Mouse (Mus musculus) cerebellum, adult 11-12 months (tissue): Measurements from ENCODE around the gene Ace.

Experiments
- DNase-seq: peaks from one replicate; pipeline ENCODE4 v3.0.0; 2022

Gene Ace

GRCm38 (mm10) chr11:106000062-106000461, 32.3 kb downstream of the Ace start:
- no peak for DNase-seq

DNA sequence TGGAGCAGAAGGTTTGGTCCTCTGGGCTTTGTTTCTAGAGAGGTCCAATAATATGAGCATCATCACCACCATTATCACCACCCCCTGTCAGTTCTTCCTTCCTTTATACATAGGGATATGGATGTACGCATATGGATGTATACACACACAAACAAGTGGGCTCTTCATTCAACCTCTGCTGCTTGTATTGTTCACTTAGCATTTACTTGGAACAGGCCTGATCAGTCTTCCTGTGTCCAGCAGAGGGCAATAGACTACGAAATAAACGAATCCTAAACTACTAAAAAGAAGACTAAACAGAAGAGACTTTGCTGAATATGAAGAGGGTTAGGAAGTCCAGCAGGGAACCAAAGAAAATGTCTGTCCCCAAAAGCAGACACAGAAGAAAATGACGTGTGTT, 34.0 kb downstream of the Ace start:
- DNase-seq, result no peak

- no peak for DNase-seq
These were observed 36.8 kb downstream of the Ace start for GRCm38 (mm10) chr11:106004576-106004975.

- DNase-seq, result no peak
These were observed 38.2 kb downstream of the Ace start for GRCm38 (mm10) chr11:106005970-106006369.

DNA sequence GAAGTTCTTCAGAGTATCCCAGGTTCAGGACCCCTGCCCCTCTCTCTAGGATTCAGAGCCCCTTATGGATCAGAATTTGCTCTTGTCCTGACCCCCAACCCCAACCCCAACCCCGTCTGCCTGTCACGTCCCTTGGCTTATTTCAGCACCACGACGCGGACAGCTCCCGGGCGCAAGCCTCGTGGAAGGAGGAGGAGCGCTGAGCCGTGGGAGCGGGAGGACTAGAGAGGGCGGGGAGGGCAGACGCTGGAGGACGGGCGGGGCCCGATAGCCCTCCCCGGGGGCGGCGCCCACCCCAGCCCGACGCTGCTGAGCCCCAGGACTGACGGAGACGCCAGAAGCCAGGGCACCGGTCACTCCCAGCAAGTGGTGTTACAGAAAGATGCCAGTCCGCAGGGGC, 40.1 kb downstream of the Ace start, which contains the start of gene Kcnh6:
Kcnh6 (plus strand) TSS at position 304 of the 400 bp plus-strand sequence.
- DNase-seq, result no peak

DNA sequence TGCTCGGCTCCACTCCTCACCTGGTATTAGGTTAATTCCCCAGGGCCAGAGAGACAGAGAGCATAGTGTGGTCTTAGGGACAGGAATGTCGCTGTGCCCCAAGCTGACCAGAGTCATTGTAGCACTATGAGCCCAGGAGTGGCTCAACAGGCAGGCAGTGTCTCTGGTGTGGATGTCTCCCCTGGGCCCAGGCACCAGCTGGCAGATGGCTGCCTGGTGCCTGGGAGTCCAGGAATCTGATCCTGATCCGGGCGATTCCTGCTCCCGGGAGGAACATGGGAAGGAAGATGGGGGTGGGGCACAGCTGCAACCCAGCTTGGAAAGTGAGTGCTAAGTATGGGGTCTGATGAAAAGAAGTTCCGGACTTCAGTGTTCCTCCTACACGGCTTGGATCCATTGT, 45.0 kb downstream of the Ace start:
- no peak for DNase-seq

GRCm38 (mm10) chr11:106013556-106014225, 45.9 kb downstream of the Ace start:
- no peak for DNase-seq

- DNase-seq, result no peak
These were observed 48.7 kb downstream of the Ace start for GRCm38 (mm10) chr11:106016440-106016839.

- no peak for DNase-seq
These were observed 52.5 kb downstream of the Ace start for GRCm38 (mm10) chr11:106020051-106020763.

DNA sequence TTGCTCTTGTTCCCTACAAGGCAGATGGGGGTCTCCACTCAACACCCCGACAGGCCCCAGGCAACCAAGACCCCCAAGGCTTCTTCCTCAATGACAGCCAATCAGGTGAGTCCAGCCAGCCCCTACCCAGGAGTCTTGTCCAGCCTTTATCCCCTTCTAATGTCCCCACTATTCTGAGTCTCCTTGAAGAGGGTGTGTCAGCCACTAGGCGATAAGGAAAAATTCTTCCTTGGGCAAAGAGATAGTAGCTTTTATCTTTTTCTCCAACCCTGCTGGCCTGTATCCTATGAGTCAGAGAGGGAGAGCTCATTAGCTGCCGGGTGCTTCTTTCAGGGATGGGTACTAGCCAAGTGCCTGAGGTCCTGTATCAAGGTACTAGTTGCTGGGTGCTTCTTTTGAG, 58.0 kb downstream of the Ace start:
- DNase-seq, result no peak

- DNase-seq, result peak; percentile 54
These were observed 58.9 kb downstream of the Ace start for GRCm38 (mm10) chr11:106026465-106027151.

DNA sequence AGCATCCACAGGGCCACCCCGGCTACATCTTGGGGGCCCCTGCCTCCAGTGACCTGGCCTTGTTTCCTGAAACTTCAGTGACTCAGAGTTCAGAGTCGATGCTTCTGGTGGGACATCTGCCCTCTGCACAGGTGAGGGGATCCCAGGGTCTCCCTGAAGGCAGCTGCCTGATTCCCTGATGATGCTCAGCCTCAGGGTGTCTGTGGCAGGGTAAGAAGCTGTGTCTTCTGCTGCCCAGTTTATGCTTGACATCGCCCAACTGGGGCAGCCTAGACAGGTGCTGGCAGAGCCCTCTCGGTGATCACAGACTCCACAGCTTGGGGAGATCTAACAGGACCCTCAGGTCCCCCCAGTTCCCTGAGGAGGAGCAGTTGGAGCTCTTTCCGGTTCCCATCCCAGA, 59.9 kb downstream of the Ace start:
- DNase-seq, result no peak

DNA sequence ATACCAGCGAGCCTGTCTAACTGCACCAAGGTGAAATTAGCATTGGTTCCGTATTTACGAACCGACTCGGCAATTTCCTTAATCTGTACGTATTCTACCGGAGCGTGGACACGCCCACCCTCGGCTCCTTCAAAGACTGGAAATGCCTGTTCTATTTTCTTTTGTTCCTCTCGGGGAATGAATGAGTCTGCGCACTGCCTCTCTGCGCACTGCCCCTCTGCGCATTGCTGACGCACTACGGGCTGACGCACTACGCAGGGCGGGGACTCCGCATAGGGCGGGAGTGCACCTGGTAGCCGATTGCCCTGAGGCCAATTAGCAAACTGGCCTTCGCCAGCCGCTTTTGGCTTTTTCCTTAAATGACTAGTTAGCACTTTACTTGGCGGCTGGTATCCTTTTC, 64.3 kb downstream of the Ace start:
- peak; percentile 36 for DNase-seq

- DNase-seq, result peak; percentile 54
These were observed 65.8 kb downstream of the Ace start for GRCm38 (mm10) chr11:106033491-106033919.

GRCm38 (mm10) chr11:106034986-106035385, 67.2 kb downstream of the Ace start:
- no peak for DNase-seq

DNA sequence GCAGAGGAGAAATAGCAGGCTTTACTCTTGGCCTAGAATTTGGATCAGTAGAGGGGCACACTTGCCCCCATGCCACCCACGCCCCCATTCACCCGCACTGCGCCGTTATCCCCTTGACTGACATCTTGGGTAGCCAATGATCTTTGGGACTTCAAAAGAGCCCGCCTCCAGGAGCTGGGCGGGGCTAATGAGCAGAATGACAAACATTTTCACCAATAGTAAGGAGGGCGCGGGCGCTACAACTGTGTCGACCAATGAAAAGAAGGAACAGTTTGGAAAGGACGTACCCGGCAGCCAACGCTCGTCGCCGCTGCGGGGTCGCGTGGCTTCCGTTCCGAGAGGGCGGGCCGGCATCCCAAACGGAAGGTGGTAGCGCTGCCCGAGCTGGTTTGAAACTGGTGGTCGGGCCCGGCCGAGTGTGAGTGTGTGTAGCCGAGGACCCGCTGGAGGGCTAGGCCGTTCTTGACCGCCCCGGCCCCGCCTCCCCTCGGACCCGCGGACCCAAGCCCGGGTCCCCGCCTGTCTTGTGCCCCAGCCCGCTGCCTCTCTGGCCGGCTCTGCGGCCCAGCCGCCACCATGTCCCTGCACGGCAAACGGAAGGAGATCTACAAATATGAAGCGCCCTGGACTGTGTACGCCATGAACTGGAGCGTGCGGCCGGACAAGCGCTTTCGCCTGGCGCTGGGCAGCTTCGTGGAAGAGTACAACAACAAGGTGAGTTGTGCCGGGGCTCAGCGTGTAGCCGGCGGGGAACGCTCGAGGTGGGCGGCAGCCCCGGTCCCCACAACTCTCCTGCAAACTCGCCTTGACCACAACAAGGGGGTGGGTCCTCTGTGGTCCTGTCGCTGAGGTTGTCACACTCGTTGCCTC, 69.0 kb downstream of the Ace start, which contains the start of gene Dcaf7:
Dcaf7 (plus strand) TSS at position 325 of the 870 bp plus-strand sequence.
- DNase-seq, result peak; percentile 97

- DNase-seq, result peak; percentile 79
These were observed 69.6 kb downstream of the Ace start for GRCm38 (mm10) chr11:106037418-106037751.
